Mouse (Mus musculus) midbrain, postnatal 0 days (tissue): Measurements from ENCODE around the gene Naa25. TPM values are rescaled to one million over a fixed set of nuclear protein-coding genes. Genes with fewer than 3 reads are reported as not detected.

Experiments
- ATAC-seq: fragments of 200-750 bp; cut with Nextera tagmentation; 2 replicates; pipeline ENCODE4 v1.8.0; 2017; ENCODE audit warnings: moderate number of reproducible peaks, mild to moderate bottlenecking, moderate TSS enrichment, moderate library complexity; ENCODE audit not compliant: low FRiP score
- DNase-seq: peaks from one replicate; pipeline ENCODE4 v3.0.0-alpha.2; 2015; ENCODE audit warnings: low spot score
- H3K27ac ChIP-seq: fragments of 300-500 bp; sonication (generic); 2 replicates; pipeline ENCODE4 v1.5.1; 2014; ENCODE audit warnings: low read depth, mild to moderate bottlenecking, low read length, mixed read lengths
- H3K27me3 ChIP-seq: fragments of 300-500 bp; sonication (generic); 2 replicates; pipeline ENCODE4 v1.6.1; 2014; ENCODE audit warnings: low read length, control low read depth, mixed read lengths; ENCODE audit not compliant: insufficient read depth
- H3K36me3 ChIP-seq: fragments of 300-500 bp; sonication (generic); 2 replicates; pipeline ENCODE4 v1.6.1; 2014; ENCODE audit warnings: low read length, control low read depth, mixed read lengths; ENCODE audit not compliant: insufficient read depth
- H3K4me1 ChIP-seq: fragments of 300-500 bp; sonication (generic); 2 replicates; pipeline ENCODE4 v1.6.1; 2014; ENCODE audit warnings: mild to moderate bottlenecking, control low read depth, antibody characterized with exemption, low read length, mixed read lengths; ENCODE audit not compliant: insufficient read depth
- H3K4me2 ChIP-seq: fragments of 300-500 bp; sonication (generic); 2 replicates; pipeline ENCODE4 v1.6.1; 2014; ENCODE audit warnings: low read depth, mild to moderate bottlenecking, low read length, mixed read lengths; ENCODE audit not compliant: poor library complexity, severe bottlenecking
- H3K4me3 ChIP-seq: fragments of 300-500 bp; sonication (generic); 2 replicates; pipeline ENCODE4 v1.5.1; 2014; ENCODE audit warnings: low read depth, mild to moderate bottlenecking, low read length, moderate library complexity
- H3K9ac ChIP-seq: fragments of 300-500 bp; sonication (generic); replicated peaks from 2 replicates; pipeline ENCODE4 v1.6.1; 2014; ENCODE audit warnings: mild to moderate bottlenecking, low read length, moderate library complexity, mixed read lengths; ENCODE audit not compliant: poor library complexity, severe bottlenecking
- H3K9me3 ChIP-seq: fragments of 300-500 bp; sonication (generic); 2 replicates; pipeline ENCODE4 v1.6.1; 2016; ENCODE audit warnings: low read length, control low read depth
- CTCF ChIP-seq: IDR thresholded peaks from 2 replicates; pipeline ENCODE4 v1.5.1; 2016; ENCODE audit warnings: antibody characterized with exemption, mild to moderate bottlenecking
- whole genome bisulfite sequencing: fragments of 180-500 bp; shearing (Covaris S2); extraction: QIAGEN DNeasy Blood & Tissue Kit; methylation state at CpG from one replicate; pipeline ENCODE4 v1.1.7; 2014; 5-methylcytosine and 5-hydroxymethylcytosine counted together
- polyA plus RNA-seq: library from polyadenylated mRNA; unstranded; fragments of >200 nt; fragmentation: Nextera tagmentation; extraction: Ambion mirVana; gene quantifications from 2 replicates; pipeline ENCODE4 v1.2.1, GENCODE M21; 2015
- total RNA-seq: library from RNA; depleted of rRNA; stranded (reverse); fragments of >200 nt; gene quantifications from 2 replicates; pipeline ENCODE4 v1.2.3, GENCODE M21; 2014; rRNA removed

The Naa25 gene
- total RNA-seq (41.8 and 45.1 TPM in 2 replicates), polyA plus RNA-seq (37.8 and 42.1 TPM in 2 replicates)

DNA sequence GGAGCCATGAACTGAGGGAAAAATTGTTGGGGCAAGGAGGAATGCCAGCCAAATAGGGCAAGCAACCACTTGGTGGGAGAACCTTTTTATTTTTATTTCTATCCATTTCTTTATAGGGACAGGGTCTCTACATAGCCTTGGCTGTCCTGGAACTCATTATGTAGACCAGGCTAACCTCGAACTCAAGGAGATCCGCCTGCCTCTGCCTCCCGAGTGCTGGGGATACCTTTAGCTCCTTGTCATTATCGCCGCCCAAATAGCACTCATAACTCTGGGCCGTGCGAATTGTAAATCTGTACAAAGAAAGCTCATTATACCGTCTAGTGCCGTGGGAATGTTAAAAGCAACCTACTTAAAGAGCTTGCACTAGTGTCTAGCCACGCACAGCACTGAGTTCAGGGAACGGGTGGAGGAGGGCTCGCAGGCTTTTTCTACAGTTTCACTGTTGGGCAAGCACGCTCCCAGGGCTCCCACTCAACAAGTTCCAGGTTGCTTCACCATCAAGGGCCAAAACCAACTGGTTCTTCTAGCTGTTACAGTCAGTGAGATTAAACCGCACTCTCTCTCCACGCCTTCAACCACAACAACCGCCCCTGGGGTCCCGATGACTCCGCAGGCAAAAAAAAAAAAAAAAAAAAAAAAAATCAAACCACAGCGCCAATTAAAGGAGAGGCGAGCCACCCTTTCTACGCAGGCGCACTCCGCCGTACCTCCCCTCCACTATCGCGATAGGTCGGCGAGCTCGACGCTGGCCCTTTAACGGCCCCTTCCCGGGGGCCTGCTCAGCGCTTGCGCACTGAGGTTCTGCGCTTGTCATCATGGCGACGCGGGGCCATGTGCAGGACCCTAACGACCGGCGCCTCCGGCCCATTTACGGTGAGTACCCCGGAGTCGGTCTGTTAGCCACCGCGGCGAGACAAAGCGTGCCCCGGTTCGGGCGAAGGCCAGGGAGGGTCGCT, at the start of gene Naa25:
Gene Naa25, plus strand, starts transcription at position 750 of the 959 bp plus-strand sequence.
- H3K9me3 ChIP-seq: no peaks in the 10 kb centered on the region
- peaks cover 8% of the 10 kb centered on the region; the same call in 1 of the 2 replicates for H3K36me3 ChIP-seq
- H3K4me1 ChIP-seq: 0 out of 2 replicates have a peak, but pooled peaks cover 4% of the 10 kb centered on the region

DNA sequence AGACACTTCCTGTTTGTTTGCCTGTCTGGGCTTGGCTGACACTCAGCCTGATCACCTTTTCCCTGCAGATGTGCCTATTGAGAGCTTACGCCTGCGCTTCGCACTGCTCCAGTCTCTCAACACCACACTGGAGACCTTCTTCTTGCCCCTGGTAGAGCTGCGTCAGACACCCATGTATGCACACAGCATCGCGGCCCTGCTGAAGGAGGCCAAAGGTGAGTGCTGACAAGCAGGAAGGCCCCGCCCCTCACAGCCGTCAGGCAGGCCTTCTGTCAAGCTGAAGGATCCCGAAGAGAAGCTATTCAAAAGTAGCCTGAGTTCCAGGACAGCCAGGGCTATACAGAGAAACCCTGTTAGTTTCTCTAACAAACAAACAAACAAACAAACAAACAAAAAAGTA, 38.5 kb upstream of the Naa25 start:
- Histone ChIP-seq H3K4me1 (no peaks in the 10 kb centered on the region), H3K9me3 (no peaks in the 10 kb centered on the region), H3K36me3 (peaks cover 95% of the 10 kb centered on the region), H3K9ac (no peak overlapping the region), H3K27ac (no peak overlapping the region), H3K4me3 (no peak overlapping the region), H3K4me2 (no peak overlapping the region), H3K27me3 (no peaks in the 10 kb centered on the region)
- no peak for ATAC-seq
- DNase-seq: no peak
- 77% methylated on average over 9 of the region's 9 CpGs for WGBS
- no peak for TF ChIP-seq CTCF

More for the DNA sequence above, at the start of gene Naa25:
- H3K9ac ChIP-seq: peak within 1 kb of the TSS; percentile 89
- H3K27me3 ChIP-seq: no peaks in the 10 kb centered on the region
- DNase-seq (peak; percentile 98), ATAC-seq (peak; percentile 97)
- no peak for TF ChIP-seq CTCF
- H3K4me3 ChIP-seq: peak within 1 kb of the TSS; percentile 97
- H3K27ac ChIP-seq: peak within 1 kb of the TSS; percentile 86
- WGBS: 9% methylated on average over 51 of the region's 53 CpGs
- peak within 1 kb of the TSS; percentile 87 for H3K4me2 ChIP-seq

GRCm38 (mm10) chr5:121361696-121362095, 36.0 kb upstream of the Naa25 start:
- no peak for DNase-seq
- 88% methylated on average over 5 of the region's 5 CpGs for WGBS
- no peak for ATAC-seq
- no peak for TF ChIP-seq CTCF
- Histone ChIP-seq H3K27ac (no peak overlapping the region), H3K9me3 (no peaks in the 10 kb centered on the region), H3K27me3 (no peaks in the 10 kb centered on the region), H3K4me3 (no peak overlapping the region), H3K4me1 (no peaks in the 10 kb centered on the region), H3K36me3 (peaks cover 96% of the 10 kb centered on the region), H3K9ac (no peak overlapping the region), H3K4me2 (no peak overlapping the region)

- Histone ChIP-seq H3K36me3 (peaks cover 94% of the 10 kb centered on the region), H3K27me3 (no peaks in the 10 kb centered on the region), H3K27ac (no peak overlapping the region), H3K4me1 (no peaks in the 10 kb centered on the region), H3K4me2 (no peak overlapping the region), H3K4me3 (no peak overlapping the region), H3K9ac (no peak overlapping the region), H3K9me3 (no peaks in the 10 kb centered on the region)
- no peak for TF ChIP-seq CTCF
- ATAC-seq (no peak), DNase-seq (no peak)
- 95% methylated on average over 7 of the region's 7 CpGs for WGBS
Measured at GRCm38 (mm10) chr5:121363441-121363840, 34.3 kb upstream of the Naa25 start.

DNA sequence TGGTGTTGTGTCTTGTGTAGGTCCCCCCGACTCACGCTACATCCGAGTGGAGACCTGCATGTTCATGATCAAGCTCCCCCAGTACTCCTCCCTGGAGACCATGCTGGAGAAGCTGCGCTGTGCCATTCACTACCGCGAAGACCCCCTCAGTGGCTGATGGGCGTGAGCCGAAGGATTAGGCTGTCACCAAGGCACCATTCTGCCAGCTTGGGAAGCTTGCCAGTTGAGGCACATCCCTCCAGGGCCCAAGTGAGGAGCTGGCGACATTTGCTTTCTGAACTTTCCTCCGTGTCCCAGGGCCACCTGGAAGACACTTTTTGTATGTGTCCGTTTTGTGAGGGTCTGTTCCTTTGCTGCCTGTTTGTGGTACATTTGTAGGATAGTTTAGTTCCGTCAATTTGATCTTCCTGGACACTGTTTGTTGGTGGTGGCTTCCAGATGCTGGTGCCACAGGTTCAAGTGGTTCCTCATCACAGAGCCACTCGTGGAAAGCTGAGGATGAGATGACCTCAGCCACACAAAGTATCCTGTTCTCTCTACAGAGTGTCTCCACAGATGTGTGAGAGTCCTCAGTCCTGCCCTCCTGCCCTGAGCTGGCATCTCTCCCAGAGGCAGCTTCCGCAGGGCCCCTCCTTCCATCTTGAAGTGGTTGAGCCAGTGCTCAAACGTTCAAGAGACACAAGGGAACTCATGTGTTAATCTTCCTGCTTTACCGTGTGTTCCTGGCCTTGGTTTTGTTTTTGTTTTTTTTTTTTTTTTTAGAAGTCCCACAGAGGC, 31.1 kb upstream of the Naa25 start:
- WGBS: 65% methylated on average over 16 of the region's 16 CpGs
- H3K27ac ChIP-seq: no peak overlapping the region
- ATAC-seq (no peak), DNase-seq (no peak)
- TF ChIP-seq CTCF: no peak
- no peak overlapping the region for H3K4me2 ChIP-seq
- no peaks in the 10 kb centered on the region for H3K9me3 ChIP-seq
- no peaks in the 10 kb centered on the region for H3K4me1 ChIP-seq
- no peak overlapping the region for H3K4me3 ChIP-seq
- H3K9ac ChIP-seq: no peak overlapping the region
- peaks cover 81% of the 10 kb centered on the region for H3K36me3 ChIP-seq
- no peaks in the 10 kb centered on the region for H3K27me3 ChIP-seq
